Mouse (Mus musculus): ENCODE measurements around the gene Cybc1. TPM values are rescaled to one million over a fixed set of nuclear protein-coding genes. Genes with fewer than 3 reads are reported as not detected.

The Cybc1 gene
- 10 to 100 TPM; 11.8 to 12.5 TPM for total RNA-seq (2021)

GRCm38 (mm10) chr11:121229018-121229439 is at the start of gene Cybc1:
Gene Cybc1 (minus strand): TSS chr11:121229322.
- DNase-seq, result peak; percentile 71

- DNase-seq, result no peak
These were observed 48.9 kb upstream of the Cybc1 start for GRCm38 (mm10) chr11:121278011-121278410.

- DNase-seq, result no peak
These were observed 48.4 kb upstream of the Cybc1 start for GRCm38 (mm10) chr11:121277516-121277915.

GRCm38 (mm10) chr11:121261074-121261473 is 32.0 kb upstream of the Cybc1 start:
- DNase-seq, result no peak

GRCm38 (mm10) chr11:121260211-121260906 is 31.2 kb upstream of the Cybc1 start:
- DNase-seq, result peak; percentile 50

- DNase-seq, result peak; percentile 94
These were observed 30.3 kb upstream of the Cybc1 start, which contains the start of gene Foxk2 for GRCm38 (mm10) chr11:121259160-121260100. Gene Foxk2 (plus strand): TSS chr11:121259990.

- DNase-seq, result no peak
These were observed 21.1 kb upstream of the Cybc1 start for GRCm38 (mm10) chr11:121250196-121250595.

- DNase-seq, result no peak
These were observed 10.5 kb upstream of the Cybc1 start for GRCm38 (mm10) chr11:121239669-121240068.

- DNase-seq, result no peak
These were observed 8.4 kb upstream of the Cybc1 start for GRCm38 (mm10) chr11:121237345-121238128.

- DNase-seq, result peak; percentile 98
These were observed 7.6 kb upstream of the Cybc1 start, which contains the start of gene Narf for GRCm38 (mm10) chr11:121236564-121237344. Gene Narf (plus strand): TSS chr11:121237253.

GRCm38 (mm10) chr11:121235475-121236238 is 6.5 kb upstream of the Cybc1 start:
- DNase-seq, result peak; percentile 46

GRCm38 (mm10) chr11:121232706-121233105 is 3.6 kb upstream of the Cybc1 start:
- peak; percentile 14 for DNase-seq

GRCm38 (mm10) chr11:121231628-121232291 is 2.6 kb upstream of the Cybc1 start:
- DNase-seq, result peak; percentile 48

- DNase-seq, result no peak
These were observed 2.1 kb upstream of the Cybc1 start for GRCm38 (mm10) chr11:121231191-121231590.

- no peak for DNase-seq
These were observed 749 bp downstream of the Cybc1 start for GRCm38 (mm10) chr11:121228129-121229017.

- peak; percentile 65 for DNase-seq
These were observed 7.7 kb downstream of the Cybc1 start for GRCm38 (mm10) chr11:121221321-121222010.

- DNase-seq, result no peak
These were observed 8.4 kb downstream of the Cybc1 start for GRCm38 (mm10) chr11:121220771-121221170.

GRCm38 (mm10) chr11:121219776-121220175 is 9.3 kb downstream of the Cybc1 start:
- DNase-seq, result no peak
